Mouse (Mus musculus): Measurements from ENCODE around the gene Jade3. TPM values are rescaled to one million over a fixed set of nuclear protein-coding genes. Genes with fewer than 3 reads are reported as not detected.

Jade3 gene
- polyA plus RNA-seq, 1 experiment from 2014 or later = 11.3 TPM

- Histone ChIP-seq H3K27ac (no peak overlapping the region), H3K27me3 (replicated peaks) (no peaks in the 10 kb centered on the region), H3K4me3 (replicated peaks) (no peak overlapping the region), H3K36me3 (no peaks in the 10 kb centered on the region), H3K4me2 (replicated peaks) (no peak overlapping the region), H3K9me3 (no peaks in the 10 kb centered on the region), H3K9ac (no peak overlapping the region), H3K4me1 (replicated peaks) (no peaks in the 10 kb centered on the region)
- ATAC-seq = no peak
- 77% methylated on average over 2 of the region's 2 CpGs for WGBS
These were observed 7.0 kb upstream of the Jade3 start for GRCm38 (mm10) chrX:20418461-20418860.

- no peak overlapping the region for H3K27ac ChIP-seq
- H3K9ac ChIP-seq = no peak overlapping the region
- H3K36me3 ChIP-seq = no peaks in the 10 kb centered on the region
- H3K4me3 ChIP-seq (replicated peaks) = no peak overlapping the region
- 81% methylated on average over 4 of the region's 4 CpGs for WGBS
- H3K4me2 ChIP-seq (replicated peaks) = no peak overlapping the region
- no peaks in the 10 kb centered on the region for H3K4me1 ChIP-seq (replicated peaks)
- no peaks in the 10 kb centered on the region for H3K9me3 ChIP-seq
- no peaks in the 10 kb centered on the region for H3K27me3 ChIP-seq (replicated peaks)
- ATAC-seq = no peak
These were observed 6.0 kb upstream of the Jade3 start for GRCm38 (mm10) chrX:20419536-20419935.

GRCm38 (mm10) chrX:20425839-20426449 is 456 bp downstream of the Jade3 start:
- Histone ChIP-seq H3K4me2 (replicated peaks) (peak overlapping the region; percentile 61), H3K4me1 (replicated peaks) (no peaks in the 10 kb centered on the region), H3K36me3 (no peaks in the 10 kb centered on the region), H3K9me3 (no peaks in the 10 kb centered on the region), H3K9ac (peak overlapping the region; percentile 57), H3K27me3 (replicated peaks) (no peaks in the 10 kb centered on the region), H3K27ac (peak overlapping the region; percentile 80), H3K4me3 (replicated peaks) (peak overlapping the region; percentile 59)
- ATAC-seq = no peak; the same call in 1 of the 2 replicates
- WGBS = 14% methylated on average over 51 of the region's 51 CpGs

- H3K4me1 ChIP-seq (replicated peaks) = no peaks in the 10 kb centered on the region
- H3K4me3 ChIP-seq (replicated peaks) = no peak overlapping the region
- H3K27ac ChIP-seq = no peak overlapping the region
- no peak overlapping the region for H3K9ac ChIP-seq
- no peak overlapping the region for H3K4me2 ChIP-seq (replicated peaks)
- no peaks in the 10 kb centered on the region for H3K36me3 ChIP-seq
- H3K9me3 ChIP-seq = no peaks in the 10 kb centered on the region
- ATAC-seq = no peak
- 88% methylated on average over 2 of the region's 2 CpGs for WGBS
- H3K27me3 ChIP-seq (replicated peaks) = no peaks in the 10 kb centered on the region
These were observed 57.7 kb downstream of the Jade3 start for GRCm38 (mm10) chrX:20483213-20483612.

- H3K4me1 ChIP-seq (replicated peaks) = no peaks in the 10 kb centered on the region
- no peaks in the 10 kb centered on the region for H3K9me3 ChIP-seq
- H3K27me3 ChIP-seq (replicated peaks) = no peaks in the 10 kb centered on the region
- no peak for ATAC-seq
- H3K36me3 ChIP-seq = no peaks in the 10 kb centered on the region
- H3K9ac ChIP-seq = no peak overlapping the region
- no peak overlapping the region for H3K4me2 ChIP-seq (replicated peaks)
- WGBS = 87% methylated on average over 3 of the region's 3 CpGs
- no peak overlapping the region for H3K27ac ChIP-seq
- no peak overlapping the region for H3K4me3 ChIP-seq (replicated peaks)
These were observed 72.2 kb downstream of the Jade3 start for GRCm38 (mm10) chrX:20497682-20498081.

- no peak overlapping the region for H3K4me2 ChIP-seq (replicated peaks)
- no peaks in the 10 kb centered on the region for H3K36me3 ChIP-seq
- 64% methylated on average over 7 of the region's 7 CpGs for WGBS
- ATAC-seq = peak; percentile 86
- H3K4me1 ChIP-seq (replicated peaks) = no peaks in the 10 kb centered on the region
- H3K27me3 ChIP-seq (replicated peaks) = no peaks in the 10 kb centered on the region
- H3K9ac ChIP-seq = no peak overlapping the region
- H3K9me3 ChIP-seq = no peaks in the 10 kb centered on the region
- H3K4me3 ChIP-seq (replicated peaks) = no peak overlapping the region
- H3K27ac ChIP-seq = no peak overlapping the region
These were observed 94.9 kb downstream of the Jade3 start for GRCm38 (mm10) chrX:20520290-20520939.

GRCm38 (mm10) chrX:20521578-20521977 is 96.1 kb downstream of the Jade3 start:
- Histone ChIP-seq H3K9ac (no peak overlapping the region), H3K36me3 (no peaks in the 10 kb centered on the region), H3K4me2 (replicated peaks) (no peak overlapping the region), H3K4me1 (replicated peaks) (no peaks in the 10 kb centered on the region), H3K9me3 (no peaks in the 10 kb centered on the region), H3K27ac (no peak overlapping the region), H3K27me3 (replicated peaks) (no peaks in the 10 kb centered on the region), H3K4me3 (replicated peaks) (no peak overlapping the region)
- ATAC-seq = no peak

GRCm38 (mm10) chrX:20532621-20533020 is 107.1 kb downstream of the Jade3 start:
- Histone ChIP-seq H3K4me3 (replicated peaks) (no peak overlapping the region), H3K36me3 (no peaks in the 10 kb centered on the region), H3K4me1 (replicated peaks) (no peaks in the 10 kb centered on the region), H3K27ac (no peak overlapping the region), H3K4me2 (replicated peaks) (no peak overlapping the region), H3K9ac (no peak overlapping the region), H3K27me3 (replicated peaks) (no peaks in the 10 kb centered on the region), H3K9me3 (no peaks in the 10 kb centered on the region)
- 53% methylated on average over 1 of the region's 1 CpGs for WGBS
- no peak for ATAC-seq

- H3K9me3 ChIP-seq = no peaks in the 10 kb centered on the region
- no peak overlapping the region for H3K4me3 ChIP-seq (replicated peaks)
- no peaks in the 10 kb centered on the region for H3K4me1 ChIP-seq (replicated peaks)
- H3K27ac ChIP-seq = no peak overlapping the region
- H3K27me3 ChIP-seq (replicated peaks) = no peaks in the 10 kb centered on the region
- WGBS = 85% methylated on average over 3 of the region's 3 CpGs
- ATAC-seq = no peak
- H3K4me2 ChIP-seq (replicated peaks) = no peak overlapping the region
- H3K9ac ChIP-seq = no peak overlapping the region
- no peaks in the 10 kb centered on the region for H3K36me3 ChIP-seq
These were observed 118.4 kb downstream of the Jade3 start for GRCm38 (mm10) chrX:20543867-20544266.

- H3K36me3 ChIP-seq = no peaks in the 10 kb centered on the region
- H3K4me1 ChIP-seq (replicated peaks) = no peaks in the 10 kb centered on the region
- H3K27ac ChIP-seq = peak overlapping the region; percentile 72
- no peaks in the 10 kb centered on the region for H3K9me3 ChIP-seq
- H3K27me3 ChIP-seq (replicated peaks) = no peaks in the 10 kb centered on the region
- H3K4me3 ChIP-seq (replicated peaks) = peak overlapping the region; percentile 30
- H3K9ac ChIP-seq = no peak overlapping the region; the same call in 1 of the 2 replicates
- 33% methylated on average over 5 of the region's 5 CpGs for WGBS
- peak overlapping the region; percentile 60 for H3K4me2 ChIP-seq (replicated peaks)
- ATAC-seq = peak; percentile 75
These were observed 122.1 kb downstream of the Jade3 start for GRCm38 (mm10) chrX:20547609-20548008.

GRCm38 (mm10) chrX:20548011-20548879 is 122.8 kb downstream of the Jade3 start:
- H3K9ac ChIP-seq = peak overlapping the region; percentile 20
- peak overlapping the region; percentile 30 for H3K4me3 ChIP-seq (replicated peaks)
- no peaks in the 10 kb centered on the region for H3K9me3 ChIP-seq
- peak overlapping the region; percentile 72 for H3K27ac ChIP-seq
- peak overlapping the region; percentile 60 for H3K4me2 ChIP-seq (replicated peaks)
- ATAC-seq = peak; percentile 85
- 22% methylated on average over 24 of the region's 24 CpGs for WGBS
- H3K4me1 ChIP-seq (replicated peaks) = no peaks in the 10 kb centered on the region
- no peaks in the 10 kb centered on the region for H3K27me3 ChIP-seq (replicated peaks)
- H3K36me3 ChIP-seq = no peaks in the 10 kb centered on the region

GRCm38 (mm10) chrX:20548880-20549440 is 123.5 kb downstream of the Jade3 start:
- Histone ChIP-seq H3K9ac (no peak overlapping the region), H3K4me1 (replicated peaks) (no peaks in the 10 kb centered on the region), H3K9me3 (no peaks in the 10 kb centered on the region), H3K27ac (no peak overlapping the region), H3K4me3 (replicated peaks) (no peak overlapping the region), H3K27me3 (replicated peaks) (no peaks in the 10 kb centered on the region), H3K4me2 (replicated peaks) (peak overlapping the region; percentile 60; the same call in 1 of the 2 replicates), H3K36me3 (no peaks in the 10 kb centered on the region)
- 50% methylated on average over 1 of the region's 1 CpGs for WGBS
- peak; percentile 46; the same call in 1 of the 2 replicates for ATAC-seq
